Mouse (Mus musculus): ENCODE measurements at regions not wholly inside any gene's neighbourhood (a gene's known extent, or its start where the extent isn't known, plus 50 kb on each side); places are given as distances from the start of the nearest gene placed in this dataset.

GRCm38 (mm10) chr2:80231891-80232290 is 60.4 kb upstream of the Prdx6b start:
- no peaks in the 10 kb centered on the region for H3K4me1 ChIP-seq (ENCODE audit: control insufficient read depth, insufficient read depth, low read length)
- no peak overlapping the region for H3K4me3 ChIP-seq (ENCODE audit: insufficient read depth, low read length)
- H3K27ac ChIP-seq (ENCODE audit: insufficient read depth, low read length), result no peak overlapping the region
- TF ChIP-seq CTCF (IDR thresholded peaks at IDR 0.05; ENCODE audit: extremely low read depth, insufficient read depth, low read length), result no peak
- no peak for TF ChIP-seq POLR2A (IDR thresholded peaks at IDR 0.05; ENCODE audit: extremely low read depth, insufficient read depth, low read length)

- H3K4me3 ChIP-seq (ENCODE audit: insufficient read depth, low read length), result no peak overlapping the region
- no peak overlapping the region for H3K27ac ChIP-seq (ENCODE audit: insufficient read depth, low read length)
- no peaks in the 10 kb centered on the region for H3K4me1 ChIP-seq (ENCODE audit: control insufficient read depth, insufficient read depth, low read length)
- TF ChIP-seq POLR2A (IDR thresholded peaks at IDR 0.05; ENCODE audit: extremely low read depth, insufficient read depth, low read length) (no peak), CTCF (IDR thresholded peaks at IDR 0.05; ENCODE audit: extremely low read depth, insufficient read depth, low read length) (no peak)
Measured at GRCm38 (mm10) chr2:80205074-80205727, 75.9 kb upstream of the Pde1a start.

- Histone ChIP-seq H3K4me1 (ENCODE audit: control insufficient read depth, insufficient read depth, low read length) (no peaks in the 10 kb centered on the region), H3K27ac (ENCODE audit: insufficient read depth, low read length) (no peak overlapping the region), H3K4me3 (ENCODE audit: insufficient read depth, low read length) (no peak overlapping the region)
- TF ChIP-seq POLR2A (IDR thresholded peaks at IDR 0.05; ENCODE audit: extremely low read depth, insufficient read depth, low read length), result no peak
- TF ChIP-seq CTCF (IDR thresholded peaks at IDR 0.05; ENCODE audit: extremely low read depth, insufficient read depth, low read length), result no peak
Measured at GRCm38 (mm10) chr2:80203486-80203885, 74.2 kb upstream of the Pde1a start.

GRCm38 (mm10) chr2:80195896-80196410 is 66.7 kb upstream of the Pde1a start:
- TF ChIP-seq CTCF (IDR thresholded peaks at IDR 0.05; ENCODE audit: extremely low read depth, insufficient read depth, low read length) (no peak), POLR2A (IDR thresholded peaks at IDR 0.05; ENCODE audit: extremely low read depth, insufficient read depth, low read length) (no peak)
- Histone ChIP-seq H3K27ac (ENCODE audit: insufficient read depth, low read length) (no peak overlapping the region), H3K4me1 (ENCODE audit: control insufficient read depth, insufficient read depth, low read length) (no peaks in the 10 kb centered on the region), H3K4me3 (ENCODE audit: insufficient read depth, low read length) (no peak overlapping the region)

GRCm38 (mm10) chr2:80188374-80188773 is 59.1 kb upstream of the Pde1a start:
- H3K27ac ChIP-seq (ENCODE audit: insufficient read depth, low read length), result 0 out of 2 replicates have a peak overlapping the region, but pooled peaks have one; percentile 45
- H3K4me1 ChIP-seq (ENCODE audit: control insufficient read depth, insufficient read depth, low read length), result no peaks in the 10 kb centered on the region; the same call in 1 of the 2 replicates
- no peak for TF ChIP-seq POLR2A (IDR thresholded peaks at IDR 0.05; ENCODE audit: extremely low read depth, insufficient read depth, low read length)
- no peak for TF ChIP-seq CTCF (IDR thresholded peaks at IDR 0.05; ENCODE audit: extremely low read depth, insufficient read depth, low read length)
- H3K4me3 ChIP-seq (ENCODE audit: insufficient read depth, low read length), result no peak overlapping the region

- H3K4me1 ChIP-seq (ENCODE audit: control insufficient read depth, insufficient read depth, low read length), result no peaks in the 10 kb centered on the region; the same call in 1 of the 2 replicates
- TF ChIP-seq POLR2A (IDR thresholded peaks at IDR 0.05; ENCODE audit: extremely low read depth, insufficient read depth, low read length) (no peak), CTCF (IDR thresholded peaks at IDR 0.05; ENCODE audit: extremely low read depth, insufficient read depth, low read length) (no peak)
- no peak overlapping the region for H3K27ac ChIP-seq (ENCODE audit: insufficient read depth, low read length)
- H3K4me3 ChIP-seq (ENCODE audit: insufficient read depth, low read length), result no peak overlapping the region
Measured at GRCm38 (mm10) chr2:80186867-80187266, 57.6 kb upstream of the Pde1a start.

All from cortical plate, adult 2 months (tissue).